Mouse (Mus musculus): ENCODE measurements around the gene Glce.

Gene Glce

DNA sequence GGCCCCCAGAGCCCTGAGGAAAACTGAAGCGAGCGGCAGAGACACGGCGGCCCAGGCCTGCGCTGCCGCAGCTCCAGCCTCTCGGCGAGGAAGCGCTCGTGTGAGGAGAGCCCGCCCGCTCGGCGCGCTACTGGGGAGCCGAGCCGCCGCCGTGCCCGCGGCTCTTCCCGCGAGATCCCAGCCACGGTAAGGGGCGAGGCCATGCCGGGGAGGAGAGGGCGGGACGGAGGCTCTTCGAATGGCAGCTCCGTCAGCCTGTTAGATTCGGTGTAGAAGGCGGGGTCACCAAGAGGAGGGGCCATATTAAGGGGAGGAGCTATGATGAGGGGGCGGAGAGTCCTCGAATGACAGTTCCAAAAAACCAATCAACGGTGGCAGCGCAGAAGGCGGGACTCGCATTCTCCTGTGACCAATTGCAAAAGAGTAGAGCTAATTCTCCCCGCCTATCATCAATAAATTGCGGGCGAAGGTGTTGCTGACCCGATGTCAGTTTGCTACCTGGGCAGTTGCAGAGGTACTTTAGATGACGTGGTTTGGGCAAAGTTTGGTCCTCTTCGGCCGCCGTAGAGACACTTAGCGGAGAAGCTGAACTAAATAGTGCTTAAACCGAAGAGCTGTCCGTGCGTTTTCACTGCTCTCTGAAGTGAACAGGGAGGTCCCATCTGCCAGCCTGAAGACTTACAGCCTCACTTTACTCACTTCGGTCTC, at the start of gene Glce:
Glce (minus strand) TSS at position 148 of the 708 bp plus-strand sequence.
- TF ChIP-seq NANOG (IDR thresholded peaks at IDR 0.05; ENCODE audit: borderline replicate concordance, low read length) (no peak), POU5F1 (IDR thresholded peaks at IDR 0.05; ENCODE audit: borderline replicate concordance, low read length) (no peak), CTCF (conservative IDR thresholded peaks at IDR 0.05; ENCODE audit: low read length) (no peak)
- H3K4me3 ChIP-seq (replicated peaks; ENCODE audit: low read length): peak within 1 kb of the TSS; percentile 93
- no peaks in the 10 kb centered on the region for H3K36me3 ChIP-seq (ENCODE audit: insufficient read depth, low read length)
- peaks cover 26% of the 10 kb centered on the region for H3K4me1 ChIP-seq (replicated peaks; ENCODE audit: low read depth, low read length)
- peaks cover 20% of the 10 kb centered on the region for H3K27me3 ChIP-seq (ENCODE audit: insufficient read depth, low read length)
- no peaks in the 10 kb centered on the region for H3K9me3 ChIP-seq (ENCODE audit: low read length)

GRCm38 (mm10) chr9:62172239-62172638, 49.8 kb upstream of the Glce start:
- no peak for TF ChIP-seq CTCF (conservative IDR thresholded peaks at IDR 0.05; ENCODE audit: low read length)
- no peaks in the 10 kb centered on the region for H3K36me3 ChIP-seq (ENCODE audit: insufficient read depth, low read length)

GRCm38 (mm10) chr9:62170921-62171320, 48.5 kb upstream of the Glce start:
- H3K27me3 ChIP-seq (ENCODE audit: insufficient read depth, low read length): peaks cover 5% of the 10 kb centered on the region; the same call in 1 of the 2 replicates
- peaks cover 13% of the 10 kb centered on the region for H3K4me1 ChIP-seq (replicated peaks; ENCODE audit: low read depth, low read length)
- H3K36me3 ChIP-seq (ENCODE audit: insufficient read depth, low read length): no peaks in the 10 kb centered on the region
- peaks cover 8% of the 10 kb centered on the region for H3K9me3 ChIP-seq (ENCODE audit: low read length)
- no peak overlapping the region for H3K4me3 ChIP-seq (replicated peaks; ENCODE audit: low read length)
- TF ChIP-seq POU5F1 (IDR thresholded peaks at IDR 0.05; ENCODE audit: borderline replicate concordance, low read length) (no peak), CTCF (conservative IDR thresholded peaks at IDR 0.05; ENCODE audit: low read length) (no peak), NANOG (IDR thresholded peaks at IDR 0.05; ENCODE audit: borderline replicate concordance, low read length) (no peak)

More at GRCm38 (mm10) chr9:62172239-62172638, 49.8 kb upstream of the Glce start:
- Histone ChIP-seq H3K9me3 (ENCODE audit: low read length) (peaks cover 8% of the 10 kb centered on the region), H3K4me3 (replicated peaks; ENCODE audit: low read length) (no peak overlapping the region), H3K27me3 (ENCODE audit: insufficient read depth, low read length) (peaks cover 5% of the 10 kb centered on the region; the same call in 1 of the 2 replicates), H3K4me1 (replicated peaks; ENCODE audit: low read depth, low read length) (0 out of 2 replicates have a peak, but pooled peaks cover 3% of the 10 kb centered on the region)

DNA sequence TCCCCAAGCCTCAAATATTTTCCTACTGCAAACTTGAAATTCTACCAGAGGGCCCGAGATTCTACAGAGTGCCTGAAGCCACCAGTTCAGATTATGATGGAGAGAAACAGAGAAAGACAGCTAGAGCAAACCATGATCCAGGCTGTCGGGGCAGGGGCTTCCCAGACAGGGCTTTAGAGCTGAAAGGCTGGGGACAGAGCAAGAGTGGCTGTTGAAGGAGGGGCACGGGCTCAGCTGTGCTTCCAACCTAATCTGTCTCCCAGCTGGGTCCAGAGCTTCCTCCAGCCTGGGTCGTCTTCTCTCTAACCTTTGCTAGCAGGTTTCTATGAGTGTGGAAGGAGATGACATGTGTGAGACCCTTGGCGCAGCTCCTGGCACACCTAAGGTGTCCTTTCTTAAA, 44.2 kb upstream of the Glce start:
- Histone ChIP-seq H3K27me3 (ENCODE audit: insufficient read depth, low read length) (peaks cover 5% of the 10 kb centered on the region; the same call in 1 of the 2 replicates), H3K9me3 (ENCODE audit: low read length) (no peaks in the 10 kb centered on the region), H3K36me3 (ENCODE audit: insufficient read depth, low read length) (no peaks in the 10 kb centered on the region), H3K4me1 (replicated peaks; ENCODE audit: low read depth, low read length) (peaks cover 26% of the 10 kb centered on the region), H3K4me3 (replicated peaks; ENCODE audit: low read length) (no peak overlapping the region)
- TF ChIP-seq POU5F1 (IDR thresholded peaks at IDR 0.05; ENCODE audit: borderline replicate concordance, low read length) (no peak), CTCF (conservative IDR thresholded peaks at IDR 0.05; ENCODE audit: low read length) (no peak), NANOG (IDR thresholded peaks at IDR 0.05; ENCODE audit: borderline replicate concordance, low read length) (no peak)

DNA sequence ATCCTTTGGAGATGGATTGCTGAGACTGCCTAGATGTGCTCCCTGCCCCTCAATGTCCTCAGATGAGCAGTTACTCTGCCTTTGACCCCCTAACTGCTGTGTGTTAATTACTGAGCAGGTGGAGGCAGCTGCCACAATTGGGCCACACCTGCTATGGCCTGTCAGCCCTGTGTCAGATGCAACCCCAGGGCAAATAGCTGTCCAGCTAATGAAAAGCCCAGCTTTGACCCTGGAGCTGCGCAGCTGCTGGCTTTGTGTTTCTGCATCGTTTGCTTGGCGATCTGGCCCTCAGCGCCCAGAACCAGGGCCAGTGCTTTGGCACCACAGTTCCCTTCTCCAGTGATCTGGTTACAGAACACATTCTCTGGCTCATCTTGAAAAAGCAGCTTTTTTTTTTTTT, 43.7 kb upstream of the Glce start:
- no peak overlapping the region for H3K4me3 ChIP-seq (replicated peaks; ENCODE audit: low read length)
- H3K27me3 ChIP-seq (ENCODE audit: insufficient read depth, low read length): peaks cover 5% of the 10 kb centered on the region; the same call in 1 of the 2 replicates
- H3K9me3 ChIP-seq (ENCODE audit: low read length): no peaks in the 10 kb centered on the region
- H3K36me3 ChIP-seq (ENCODE audit: insufficient read depth, low read length): no peaks in the 10 kb centered on the region
- H3K4me1 ChIP-seq (replicated peaks; ENCODE audit: low read depth, low read length): peaks cover 26% of the 10 kb centered on the region
- TF ChIP-seq CTCF (conservative IDR thresholded peaks at IDR 0.05; ENCODE audit: low read length): no peak
- no peak for TF ChIP-seq POU5F1 (IDR thresholded peaks at IDR 0.05; ENCODE audit: borderline replicate concordance, low read length)
- no peak for TF ChIP-seq NANOG (IDR thresholded peaks at IDR 0.05; ENCODE audit: borderline replicate concordance, low read length)

DNA sequence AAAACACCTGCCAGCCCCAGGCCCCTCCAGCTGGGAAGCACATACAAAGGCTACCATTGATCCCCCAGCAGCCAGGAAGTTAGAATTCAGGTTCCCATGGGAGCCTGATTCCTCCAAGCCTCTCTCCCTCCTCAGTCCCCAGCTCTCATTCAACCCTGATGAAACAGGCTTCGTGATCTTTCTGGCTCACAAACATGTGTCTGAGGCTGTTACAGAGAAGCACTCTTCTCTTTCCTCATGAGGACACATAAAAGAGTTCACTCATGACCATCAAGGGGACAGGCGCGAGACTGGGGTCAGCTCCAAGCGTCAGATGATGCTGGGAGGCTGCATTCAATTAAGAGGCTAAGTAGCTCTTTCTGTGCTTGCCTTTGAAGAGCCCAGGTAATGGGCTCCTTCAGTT, 40.4 kb upstream of the Glce start:
- H3K9me3 ChIP-seq (ENCODE audit: low read length): no peaks in the 10 kb centered on the region
- peaks cover 23% of the 10 kb centered on the region for H3K4me1 ChIP-seq (replicated peaks; ENCODE audit: low read depth, low read length)
- no peaks in the 10 kb centered on the region for H3K27me3 ChIP-seq (ENCODE audit: insufficient read depth, low read length)
- H3K36me3 ChIP-seq (ENCODE audit: insufficient read depth, low read length): no peaks in the 10 kb centered on the region
- H3K4me3 ChIP-seq (replicated peaks; ENCODE audit: low read length): no peak overlapping the region
- no peak for TF ChIP-seq POU5F1 (IDR thresholded peaks at IDR 0.05; ENCODE audit: borderline replicate concordance, low read length)
- no peak for TF ChIP-seq CTCF (conservative IDR thresholded peaks at IDR 0.05; ENCODE audit: low read length)
- TF ChIP-seq NANOG (IDR thresholded peaks at IDR 0.05; ENCODE audit: borderline replicate concordance, low read length): no peak

- Histone ChIP-seq H3K4me3 (replicated peaks; ENCODE audit: low read length) (no peak overlapping the region), H3K27me3 (ENCODE audit: insufficient read depth, low read length) (no peaks in the 10 kb centered on the region), H3K36me3 (ENCODE audit: insufficient read depth, low read length) (no peaks in the 10 kb centered on the region), H3K9me3 (ENCODE audit: low read length) (no peaks in the 10 kb centered on the region), H3K4me1 (replicated peaks; ENCODE audit: low read depth, low read length) (peaks cover 12% of the 10 kb centered on the region)
- no peak for TF ChIP-seq NANOG (IDR thresholded peaks at IDR 0.05; ENCODE audit: borderline replicate concordance, low read length)
- no peak for TF ChIP-seq POU5F1 (IDR thresholded peaks at IDR 0.05; ENCODE audit: borderline replicate concordance, low read length)
- no peak for TF ChIP-seq CTCF (conservative IDR thresholded peaks at IDR 0.05; ENCODE audit: low read length)
Observed at GRCm38 (mm10) chr9:62160788-62161187, 38.3 kb upstream of the Glce start.

GRCm38 (mm10) chr9:62158746-62159145, 36.3 kb upstream of the Glce start:
- TF ChIP-seq CTCF (conservative IDR thresholded peaks at IDR 0.05; ENCODE audit: low read length): no peak
- no peak for TF ChIP-seq NANOG (IDR thresholded peaks at IDR 0.05; ENCODE audit: borderline replicate concordance, low read length)
- no peak for TF ChIP-seq POU5F1 (IDR thresholded peaks at IDR 0.05; ENCODE audit: borderline replicate concordance, low read length)
- Histone ChIP-seq H3K4me3 (replicated peaks; ENCODE audit: low read length) (no peak overlapping the region), H3K4me1 (replicated peaks; ENCODE audit: low read depth, low read length) (no peaks in the 10 kb centered on the region), H3K9me3 (ENCODE audit: low read length) (no peaks in the 10 kb centered on the region), H3K36me3 (ENCODE audit: insufficient read depth, low read length) (no peaks in the 10 kb centered on the region), H3K27me3 (ENCODE audit: insufficient read depth, low read length) (no peaks in the 10 kb centered on the region)

- Histone ChIP-seq H3K27me3 (ENCODE audit: insufficient read depth, low read length) (peaks cover 2% of the 10 kb centered on the region; the same call in 1 of the 2 replicates), H3K36me3 (ENCODE audit: insufficient read depth, low read length) (no peaks in the 10 kb centered on the region), H3K9me3 (ENCODE audit: low read length) (no peaks in the 10 kb centered on the region), H3K4me3 (replicated peaks; ENCODE audit: low read length) (no peak overlapping the region), H3K4me1 (replicated peaks; ENCODE audit: low read depth, low read length) (no peaks in the 10 kb centered on the region)
- TF ChIP-seq NANOG (IDR thresholded peaks at IDR 0.05; ENCODE audit: borderline replicate concordance, low read length) (no peak), CTCF (conservative IDR thresholded peaks at IDR 0.05; ENCODE audit: low read length) (no peak), POU5F1 (IDR thresholded peaks at IDR 0.05; ENCODE audit: borderline replicate concordance, low read length) (no peak)
Observed at GRCm38 (mm10) chr9:62155821-62156220, 33.4 kb upstream of the Glce start.
